Mouse (Mus musculus): ENCODE measurements at regions not wholly inside any gene's neighbourhood (a gene's known extent, or its start where the extent isn't known, plus 50 kb on each side); places are given as distances from the start of the nearest gene placed in this dataset.
A peak's percentile ranks its signal among the peaks of the same experiment; 100 is the strongest.

DNA sequence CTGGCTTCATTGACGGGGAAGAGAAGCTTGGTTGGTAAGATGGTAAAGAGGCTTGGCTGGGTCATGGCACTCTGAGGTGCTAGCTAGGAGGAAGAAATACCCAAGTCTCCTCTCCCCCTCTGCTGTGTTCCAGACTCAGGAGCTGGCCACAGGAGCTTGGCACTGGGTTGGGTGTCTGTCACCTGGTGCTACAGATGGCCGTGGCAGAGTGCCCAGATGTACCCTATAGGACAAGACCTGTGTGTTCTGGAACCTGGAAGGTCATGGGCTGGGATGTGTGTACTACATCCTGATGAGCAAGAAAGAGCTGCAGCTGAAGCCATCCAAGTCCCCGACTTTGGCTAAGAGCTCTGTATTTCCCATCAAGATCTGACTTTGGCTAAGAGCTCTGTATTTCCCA, 72.4 kb downstream of the Nupl2 start:
- DNase-seq (ENCODE audit: low spot score in 2 of 2): no peak

DNA sequence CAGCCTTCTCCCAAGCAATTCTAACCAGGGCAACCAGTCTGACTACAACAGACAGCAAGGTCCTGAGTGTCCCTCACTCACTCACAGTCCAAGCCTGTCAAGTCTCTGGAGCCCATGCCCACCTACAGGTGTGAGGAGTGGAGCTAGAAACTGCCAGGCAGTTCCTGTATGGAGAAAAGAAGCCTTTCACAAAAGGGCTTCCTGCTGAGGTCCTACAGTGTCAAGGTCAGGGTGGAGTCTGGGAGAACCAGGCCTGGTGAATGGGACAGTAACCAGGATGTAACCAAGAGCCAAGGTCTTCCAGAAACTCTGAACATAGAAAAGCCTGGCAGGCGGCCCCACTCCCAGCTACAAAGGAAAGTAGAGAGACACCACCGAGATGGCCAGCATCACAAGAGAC, 74.2 kb downstream of the Nupl2 start:
- DNase-seq (ENCODE audit: low spot score in 2 of 2): no peak

- DNase-seq (ENCODE audit: low spot score in 2 of 2): no peak
Observed at GRCm38 (mm10) chr5:24244211-24244610, 79.4 kb downstream of the Nupl2 start.

DNA sequence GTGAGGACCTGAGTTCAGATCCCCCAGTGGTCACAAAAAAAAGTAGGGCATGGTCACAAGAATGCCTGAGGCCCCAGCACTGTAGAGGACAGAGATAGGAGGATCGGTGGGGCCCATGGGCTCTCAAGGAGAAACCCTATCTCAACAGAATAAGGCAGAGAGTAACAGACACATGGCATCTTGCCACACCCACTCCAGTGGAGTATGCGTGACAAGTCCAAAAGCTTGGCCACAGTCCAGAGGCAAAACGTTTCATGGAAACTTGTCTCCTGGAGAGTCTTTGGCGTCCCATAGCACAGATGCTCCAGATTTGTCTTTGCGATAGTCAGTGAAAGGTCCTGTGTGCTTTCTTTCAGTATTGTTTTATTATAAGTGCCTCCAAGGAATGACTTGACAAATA, 90.7 kb downstream of the Nupl2 start:
- no peak for DNase-seq (ENCODE audit: low spot score in 2 of 2)

DNA sequence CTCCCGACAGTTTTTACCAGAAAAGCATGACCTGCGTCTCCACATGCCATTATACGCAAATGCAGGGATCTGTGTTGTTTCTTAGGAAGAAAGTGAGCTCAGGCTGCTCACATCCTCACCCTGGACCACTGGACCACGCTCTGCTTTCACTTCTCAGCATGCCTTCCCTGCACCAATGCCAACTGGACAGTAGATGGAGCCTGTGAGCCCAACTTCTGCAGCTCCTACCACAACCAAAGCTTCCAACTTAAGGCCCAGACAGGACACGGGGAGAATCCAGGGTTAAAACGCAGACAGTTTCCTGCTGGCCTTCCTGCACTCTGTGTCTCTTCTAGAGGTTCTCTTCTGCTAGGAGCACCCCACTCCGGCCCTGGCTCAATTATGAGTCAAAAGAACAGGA, 90.3 kb downstream of the Kcnh2 start:
- peak; percentile 37 to 73 for DNase-seq (ENCODE audit: low spot score in 2 of 2)

- no peak for DNase-seq (ENCODE audit: low spot score in 2 of 2)
Observed at GRCm38 (mm10) chr5:24262146-24262545, 89.3 kb downstream of the Kcnh2 start.

DNA sequence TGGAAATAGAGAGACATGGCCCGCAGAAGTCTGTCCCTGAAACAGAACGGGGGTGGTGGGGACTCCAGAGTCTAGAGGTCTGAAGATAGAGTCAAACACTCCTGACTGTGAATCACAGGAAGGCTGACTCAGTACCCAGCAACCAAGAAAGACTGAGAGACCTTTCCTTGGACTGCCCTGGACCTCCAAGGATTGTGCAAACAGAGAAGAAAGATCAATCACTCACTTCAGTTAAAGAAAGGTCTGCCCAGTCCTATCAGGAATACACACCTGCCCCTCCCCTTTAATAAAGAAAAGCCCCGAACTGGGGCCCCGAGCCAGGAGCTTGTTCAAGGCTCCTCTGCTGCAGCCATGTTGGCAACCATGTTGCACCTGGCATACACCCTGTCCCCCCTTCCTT, 87.3 kb downstream of the Kcnh2 start:
- DNase-seq (ENCODE audit: low spot score in 2 of 2): no peak

GRCm38 (mm10) chr5:24265431-24265830, 86.0 kb downstream of the Kcnh2 start:
- DNase-seq (ENCODE audit: low spot score in 2 of 2): no peak

DNA sequence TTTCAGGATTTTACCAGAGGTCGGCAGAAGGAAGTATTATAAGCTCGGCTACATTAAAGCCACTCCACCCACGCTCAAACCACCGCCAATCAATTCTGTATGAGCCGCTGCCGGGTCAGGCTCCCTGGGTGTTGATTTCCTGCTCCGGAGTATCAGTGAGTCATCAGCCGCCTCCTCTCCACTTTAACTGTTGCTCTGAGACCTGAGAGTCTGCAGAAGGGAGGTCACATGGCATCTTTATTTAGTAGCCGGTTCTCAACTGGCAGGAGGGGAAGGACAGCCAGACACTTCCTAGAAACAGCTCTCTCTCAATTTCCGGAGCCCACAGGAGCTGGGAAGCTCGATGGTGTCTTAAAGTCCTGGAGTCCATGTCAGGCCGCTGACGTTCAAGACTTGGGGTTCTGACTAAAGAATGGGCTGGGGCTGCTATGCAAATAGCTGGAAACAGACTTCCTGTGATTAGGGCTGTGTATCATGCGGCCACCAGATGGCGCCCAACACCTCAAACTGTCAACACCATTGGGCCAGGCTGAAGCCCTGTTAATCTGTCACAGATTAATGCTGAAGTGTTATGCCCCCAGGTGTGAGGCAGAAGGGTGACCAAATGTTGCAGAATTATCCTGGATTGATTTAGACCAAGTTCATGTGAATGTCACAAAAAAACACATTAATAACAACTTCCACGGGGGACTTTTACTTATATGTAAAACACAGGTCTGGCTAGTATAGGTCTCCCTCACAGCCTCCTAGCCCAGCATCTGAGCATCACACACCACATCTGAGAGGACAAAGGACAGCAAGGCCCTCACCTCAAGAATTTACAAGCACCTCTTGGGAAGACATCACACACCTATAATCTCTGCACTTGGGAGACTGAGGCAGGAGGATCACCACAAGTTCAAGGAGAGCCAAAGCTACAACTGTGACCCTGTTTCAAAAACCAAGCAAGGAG, 84.8 kb downstream of the Kcnh2 start:
- peak; percentile 48 to 76 for DNase-seq (ENCODE audit: low spot score in 2 of 2)
